Mouse (Mus musculus): ENCODE measurements around the gene Rufy3.

DNA sequence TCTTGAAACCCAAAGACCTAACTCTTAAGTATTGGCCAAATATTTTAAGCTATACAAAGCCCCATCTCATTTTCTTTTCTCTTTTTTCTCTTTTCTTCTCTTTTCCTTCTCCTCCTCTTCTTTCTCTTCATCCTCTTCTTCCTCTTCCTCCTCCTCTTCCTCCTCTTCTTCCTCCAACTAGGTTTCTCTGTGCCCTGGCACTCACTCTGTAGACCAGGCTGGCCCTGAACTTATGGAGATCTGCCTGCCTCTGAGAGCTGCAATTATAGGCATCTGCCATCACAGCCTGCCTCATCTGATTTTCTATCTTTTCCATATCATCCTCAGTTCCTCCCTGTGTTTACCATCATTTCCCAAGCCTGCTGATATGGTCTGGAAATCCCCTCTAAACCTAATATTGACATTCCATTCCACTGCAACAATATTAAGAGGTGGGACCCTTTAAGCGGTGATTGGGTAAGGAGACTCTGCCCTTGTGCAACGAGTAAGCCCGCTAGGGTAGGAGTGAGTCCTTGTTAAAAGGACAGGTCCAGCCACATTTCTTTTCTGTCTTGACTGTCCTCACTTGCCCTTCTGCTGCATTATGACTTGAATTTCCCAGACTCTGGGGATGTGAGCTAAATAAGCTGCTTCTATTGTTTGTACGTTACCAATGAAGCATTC, 134.5 kb downstream of the Rufy3 start:
- TF ChIP-seq EP300 (IDR thresholded peaks at IDR 0.05; ENCODE audit: insufficient read depth, low read depth, low read length): no peak
- TF ChIP-seq POLR2A (IDR thresholded peaks at IDR 0.05; ENCODE audit: insufficient read depth, low read depth, low read length): no peak
